Mouse (Mus musculus): ENCODE results near the gene Hrh3.

Hrh3 gene

DNA sequence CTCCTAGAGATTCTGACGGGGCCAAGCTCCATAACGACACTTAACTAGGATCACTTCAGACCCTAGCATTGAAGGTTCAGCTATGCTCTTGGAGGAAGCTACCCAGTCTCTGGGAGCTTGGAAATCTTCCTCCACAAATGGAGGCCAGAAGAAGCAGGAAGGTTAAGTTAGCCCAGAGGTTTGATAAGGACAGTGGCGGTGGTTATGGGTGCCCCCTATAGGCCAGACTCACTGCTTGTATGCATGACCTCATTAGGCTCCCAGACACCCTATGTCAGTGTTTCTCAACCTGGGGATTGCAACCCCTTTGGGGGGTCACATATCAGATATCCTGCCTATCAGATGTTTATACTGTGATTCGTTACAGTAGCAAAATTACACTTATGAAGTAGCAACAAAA is 2.8 kb upstream of the Hrh3 start:
- in situ Hi-C loops (cut with MboI, MseI), result no loop called here

GRCm38 (mm10) chr2:180105441-180106190 is 1.3 kb upstream of the Hrh3 start:
- in situ Hi-C loops (cut with MboI, MseI), result no loop called here

GRCm38 (mm10) chr2:180104659-180105377 is 530 bp upstream of the Hrh3 start:
- in situ Hi-C loops (cut with MboI, MseI), result no loop called here

- in situ Hi-C loops (cut with MboI, MseI), result no loop called here
Measured at GRCm38 (mm10) chr2:180103151-180103977, 924 bp downstream of the Hrh3 start.

DNA sequence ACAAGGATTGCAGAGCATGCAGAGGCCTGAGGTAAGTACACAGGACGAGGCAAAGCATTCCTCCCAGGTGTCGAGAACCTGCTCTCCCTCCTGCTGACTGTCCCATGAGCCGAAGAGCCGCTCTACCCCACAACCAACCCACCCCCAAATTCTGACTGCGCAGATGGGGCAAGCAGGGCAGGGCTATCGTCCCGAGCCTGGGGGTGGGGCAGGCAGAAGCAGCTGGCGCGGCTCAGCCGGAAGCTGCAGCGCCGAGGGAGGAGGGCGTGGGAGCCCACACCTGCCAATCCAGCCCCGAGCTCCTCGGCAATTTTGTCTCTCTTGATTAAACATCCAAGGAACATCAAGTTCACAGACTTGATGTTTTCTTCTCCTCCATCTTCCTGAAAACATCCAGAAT is 4.8 kb downstream of the Hrh3 start:
- in situ Hi-C loops (cut with MboI, MseI), result no loop called here

DNA sequence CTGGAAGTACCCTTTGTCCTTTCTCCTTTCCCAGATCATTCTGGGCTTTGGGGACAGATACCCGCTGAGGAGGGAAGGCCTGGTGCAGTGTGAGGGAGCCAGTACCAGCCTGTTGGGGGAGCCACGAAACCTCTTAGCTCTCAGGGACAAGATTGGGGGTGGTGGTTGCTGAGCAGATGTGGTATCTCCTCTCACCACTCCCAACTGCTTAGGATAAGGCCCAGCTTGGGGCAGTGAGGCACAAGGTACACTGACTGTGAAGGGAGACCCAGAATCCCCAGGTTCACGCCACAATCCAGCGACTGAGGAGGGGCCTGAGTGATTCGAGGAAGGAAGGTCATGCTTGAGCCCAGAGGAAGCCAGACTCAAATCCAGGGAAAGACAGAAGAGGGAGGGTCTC is 6.1 kb downstream of the Hrh3 start:
- in situ Hi-C loops (cut with MboI, MseI), result no loop called here

- in situ Hi-C loops (cut with MboI, MseI), result no loop called here
Measured at GRCm38 (mm10) chr2:180097585-180097984, 6.7 kb downstream of the Hrh3 start.

DNA sequence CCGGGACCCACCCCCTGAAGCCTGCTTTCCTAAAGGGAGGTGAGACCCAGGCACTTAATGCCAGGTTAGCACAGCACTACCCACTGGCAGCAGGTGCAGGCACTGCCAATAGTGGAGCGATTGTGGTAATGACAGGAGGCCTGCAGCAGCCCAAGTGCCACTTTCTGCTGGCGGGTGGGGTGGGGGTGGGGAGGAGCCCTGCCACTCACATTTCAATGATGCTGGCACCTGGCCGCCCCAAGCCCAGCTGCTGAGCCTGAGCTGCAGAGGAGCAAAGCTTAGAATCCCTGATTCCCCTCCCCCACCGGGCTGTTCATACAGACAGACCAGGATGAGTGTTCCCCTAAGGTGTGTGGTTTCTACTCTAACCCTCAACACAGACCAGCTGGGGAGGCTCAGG is 8.6 kb downstream of the Hrh3 start:
- in situ Hi-C loops (cut with MboI, MseI), result no loop called here

- in situ Hi-C loops (cut with MboI, MseI), result no loop called here
Measured at GRCm38 (mm10) chr2:180090285-180090684, 14.0 kb downstream of the Hrh3 start.

- in situ Hi-C loops (cut with MboI, MseI), result no loop called here
Measured at GRCm38 (mm10) chr2:180087472-180087871, 16.8 kb downstream of the Hrh3 start.

DNA sequence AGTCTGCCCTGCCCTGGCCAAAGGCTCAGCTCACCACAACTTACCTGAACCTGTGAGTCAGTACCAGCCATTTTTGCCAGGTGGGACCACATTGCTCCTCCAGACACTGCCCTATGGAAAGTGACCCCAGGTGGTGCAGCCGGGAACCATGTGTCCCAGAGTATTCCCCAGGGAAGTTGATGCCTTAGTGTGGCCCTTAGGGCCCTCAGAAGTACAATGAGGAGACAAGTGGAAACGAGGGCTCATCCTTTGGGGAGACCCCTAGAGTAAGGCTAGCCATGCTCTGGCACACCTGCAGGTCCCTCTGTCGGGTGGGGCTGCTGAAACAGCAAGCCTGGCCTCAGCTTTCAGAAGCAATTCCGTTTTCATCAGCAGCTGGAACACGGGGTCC is 17.7 kb downstream of the Hrh3 start:
- in situ Hi-C loops (cut with MboI, MseI), result no loop called here

- in situ Hi-C loops (cut with MboI, MseI), result no loop called here
Measured at GRCm38 (mm10) chr2:180085926-180086636, 18.2 kb downstream of the Hrh3 start.

GRCm38 (mm10) chr2:180084565-180084964 is 19.7 kb downstream of the Hrh3 start:
- in situ Hi-C loops (cut with MboI, MseI), result no loop called here

GRCm38 (mm10) chr2:180083063-180083462 is 21.2 kb downstream of the Hrh3 start:
- in situ Hi-C loops (cut with MboI, MseI), result no loop called here

GRCm38 (mm10) chr2:180080680-180081079 is 23.6 kb downstream of the Hrh3 start:
- in situ Hi-C loops (cut with MboI, MseI), result no loop called here

DNA sequence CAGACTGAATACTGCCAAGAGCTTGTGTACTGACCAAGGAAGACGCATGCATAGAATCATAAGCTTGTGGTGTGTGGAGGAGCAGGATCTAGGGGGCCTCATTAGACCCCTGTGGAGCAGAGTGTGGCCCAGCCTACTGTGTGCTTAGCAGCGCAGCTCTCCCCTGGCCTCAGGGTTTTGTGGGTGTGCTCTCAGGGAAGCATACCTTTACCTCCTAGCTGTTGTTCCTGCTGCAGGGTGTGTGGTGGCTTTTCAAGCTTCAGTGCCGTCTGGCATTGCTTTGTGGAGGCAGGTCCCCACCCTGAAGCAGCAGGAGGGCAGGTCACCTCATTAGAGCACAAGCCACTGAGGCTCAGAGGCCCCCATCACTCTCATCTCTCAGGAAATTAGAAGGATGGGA is 26.7 kb downstream of the Hrh3 start:
- in situ Hi-C loops (cut with MboI, MseI), result no loop called here

DNA sequence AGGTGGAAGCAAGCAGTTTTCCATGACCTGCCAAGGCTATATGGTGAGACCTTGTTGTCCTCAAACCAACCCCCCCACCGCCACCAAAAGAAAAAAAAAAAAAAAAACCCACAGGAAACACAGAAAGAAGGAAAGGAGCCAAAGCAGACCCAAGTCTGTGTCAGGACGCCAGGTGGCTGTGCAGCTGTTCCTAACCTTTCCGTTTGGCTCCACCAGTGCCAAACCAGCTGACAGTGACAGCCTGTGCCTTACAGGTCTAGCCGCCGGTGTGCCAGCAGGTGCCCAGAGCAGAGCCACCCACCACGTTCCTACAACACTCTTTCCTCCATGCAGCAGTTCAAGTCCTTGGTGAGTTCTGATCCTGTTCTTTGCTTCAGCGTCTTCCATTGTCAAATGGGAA is 31.4 kb downstream of the Hrh3 start:
- in situ Hi-C loops (cut with MboI, MseI), result no loop called here

- in situ Hi-C loops (cut with MboI, MseI), result no loop called here
Measured at GRCm38 (mm10) chr2:180071671-180072070, 32.6 kb downstream of the Hrh3 start.

- in situ Hi-C loops (cut with MboI, MseI), result no loop called here
Measured at GRCm38 (mm10) chr2:180070481-180071453, 33.5 kb downstream of the Hrh3 start, which contains the start of gene Mtg2. TSS of gene Mtg2 (plus strand) at chr2:180070588.

- in situ Hi-C loops (cut with MboI, MseI), result no loop called here
Measured at GRCm38 (mm10) chr2:180069770-180070480, 34.4 kb downstream of the Hrh3 start.

Measured in regulatory T cell (primary cell).